Mouse (Mus musculus) urinary bladder, postnatal 36 days (tissue): ENCODE measurements around the gene Fgf10.

Experiments
- DNase-seq, 2 experiments: peaks; one replicate each; pipeline ENCODE4 v3.0.0; 2022; ENCODE audit warnings: low spot score in 2 of 2, mixed read lengths in 1 of 2

Gene Fgf10

GRCm38 (mm10) chr13:118716726-118717125 is 47.1 kb downstream of the Fgf10 start:
- DNase-seq = no peak

GRCm38 (mm10) chr13:118718396-118718795 is 48.8 kb downstream of the Fgf10 start:
- DNase-seq = no peak

- DNase-seq = no peak
Observed at GRCm38 (mm10) chr13:118721668-118722067, 52.1 kb downstream of the Fgf10 start.

GRCm38 (mm10) chr13:118731850-118732552 is 62.4 kb downstream of the Fgf10 start:
- no peak for DNase-seq

- DNase-seq = no peak
Observed at GRCm38 (mm10) chr13:118739854-118740411, 70.3 kb downstream of the Fgf10 start.

- no peak for DNase-seq
Observed at GRCm38 (mm10) chr13:118742788-118743187, 73.2 kb downstream of the Fgf10 start.

GRCm38 (mm10) chr13:118744806-118745205 is 75.2 kb downstream of the Fgf10 start:
- DNase-seq = no peak

GRCm38 (mm10) chr13:118746427-118746826 is 76.8 kb downstream of the Fgf10 start:
- DNase-seq = no peak

- DNase-seq = no peak
Observed at GRCm38 (mm10) chr13:118754024-118754423, 84.4 kb downstream of the Fgf10 start.

GRCm38 (mm10) chr13:118759021-118759420 is 89.4 kb downstream of the Fgf10 start:
- no peak for DNase-seq

- DNase-seq = no peak
Observed at GRCm38 (mm10) chr13:118762982-118763381, 93.4 kb downstream of the Fgf10 start.

- no peak for DNase-seq
Observed at GRCm38 (mm10) chr13:118772188-118772587, 102.6 kb downstream of the Fgf10 start.

- no peak for DNase-seq
Observed at GRCm38 (mm10) chr13:118775148-118775547, 105.6 kb downstream of the Fgf10 start.

- no peak for DNase-seq
Observed at GRCm38 (mm10) chr13:118779161-118779560, 109.6 kb downstream of the Fgf10 start.

- DNase-seq = no peak
Observed at GRCm38 (mm10) chr13:118791753-118792152, 122.2 kb downstream of the Fgf10 start.

- peak in 1 of 2 experiments; percentile 5 for DNase-seq
Observed at GRCm38 (mm10) chr13:118792198-118792597, 122.6 kb downstream of the Fgf10 start.

GRCm38 (mm10) chr13:118800176-118800575 is 130.6 kb downstream of the Fgf10 start:
- no peak for DNase-seq

- DNase-seq = no peak
Observed at GRCm38 (mm10) chr13:118806662-118807061, 137.1 kb downstream of the Fgf10 start.

GRCm38 (mm10) chr13:118819785-118820184 is 150.2 kb downstream of the Fgf10 start:
- no peak for DNase-seq

GRCm38 (mm10) chr13:118823113-118823512 is 153.5 kb downstream of the Fgf10 start:
- no peak for DNase-seq

- DNase-seq = no peak
Observed at GRCm38 (mm10) chr13:118825102-118825501, 155.5 kb downstream of the Fgf10 start.

GRCm38 (mm10) chr13:118828604-118829381 is 159.2 kb downstream of the Fgf10 start:
- no peak for DNase-seq

GRCm38 (mm10) chr13:118834021-118834420 is 164.4 kb downstream of the Fgf10 start:
- DNase-seq = no peak
